Mouse (Mus musculus) lung, adult 2 months (tissue): Measurements from ENCODE around the gene Mtch1. TPM values are rescaled to one million over a fixed set of nuclear protein-coding genes. Genes with fewer than 3 reads are reported as not detected.

ENCODE experiments used
- DNase-seq: peaks from one replicate; pipeline ENCODE4 v3.0.0; 2022
- H3K4me1 ChIP-seq: fragments of 200-500 bp; 2 replicates; pipeline ENCODE4 v1.6.1; 2011; ENCODE audit warnings: low read length; ENCODE audit not compliant: control insufficient read depth, insufficient read depth
- H3K4me3 ChIP-seq: fragments of 200-500 bp; replicated peaks from 2 replicates; pipeline ENCODE3; 2011; ENCODE audit warnings: low read depth, mild to moderate bottlenecking, control low read depth, low read length; ENCODE audit errors: extremely low read depth
- CTCF ChIP-seq: fragments of 200-500 bp; IDR thresholded peaks from 2 replicates; pipeline ENCODE4 v1.5.1; 2011; ENCODE audit warnings: mild to moderate bottlenecking, low read length, control low read depth; ENCODE audit not compliant: insufficient read depth
- POLR2A ChIP-seq: fragments of 200-500 bp; IDR thresholded peaks from 2 replicates; pipeline ENCODE4 v1.6.1; 2011; ENCODE audit warnings: low read depth, mild to moderate bottlenecking, control low read depth, low read length, borderline replicate concordance; ENCODE audit errors: extremely low read depth
- WGBS: fragments of 180-500 bp; shearing (Covaris S2); methylation state at CpG from one replicate; pipeline ENCODE4 v1.1.7; 2018; 5-methylcytosine and 5-hydroxymethylcytosine counted together
- polyA plus RNA-seq: library from polyadenylated mRNA; depleted of rRNA; stranded (reverse); fragments of >200 nt; gene quantifications from 2 replicates; pipeline ENCODE4 v1.2.3, GENCODE M21; 2012

Gene Mtch1
- polyA plus RNA-seq, 1 experiment = 456 TPM

- H3K4me1 ChIP-seq = no peaks in the 10 kb centered on the region
- WGBS = 78% methylated on average over 6 of the region's 6 CpGs
- TF ChIP-seq POLR2A (no peak), CTCF (no peak)
- no peak for DNase-seq
- no peak overlapping the region for H3K4me3 ChIP-seq
These were observed 38.0 kb upstream of the Mtch1 start for GRCm38 (mm10) chr17:29385746-29386145.

GRCm38 (mm10) chr17:29384850-29385438 lies 37.2 kb upstream of the Mtch1 start:
- peak; percentile 50 for DNase-seq
- WGBS = 35% methylated on average over 5 of the region's 5 CpGs
- no peaks in the 10 kb centered on the region for H3K4me1 ChIP-seq
- TF ChIP-seq POLR2A (no peak), CTCF (no peak)
- H3K4me3 ChIP-seq = no peak overlapping the region

DNA sequence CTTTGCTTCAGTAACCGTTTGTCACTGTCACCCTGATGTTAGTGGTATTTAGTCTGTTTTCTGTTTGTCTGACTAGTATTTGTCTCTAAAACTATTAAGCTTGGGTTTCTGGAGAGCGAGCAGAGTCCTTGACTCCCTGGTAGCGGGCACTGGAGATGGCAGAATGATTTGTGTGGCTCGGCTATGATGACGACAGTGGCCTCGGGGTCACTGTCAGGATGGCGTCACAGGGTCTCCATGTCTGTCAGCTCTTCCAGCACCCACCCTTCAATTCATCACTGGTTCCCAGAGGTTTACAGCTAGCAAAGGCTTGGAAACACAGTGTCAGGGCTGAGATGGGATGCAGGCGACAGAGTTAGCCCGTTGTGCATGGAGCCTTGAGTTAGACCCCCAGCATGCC lies 36.2 kb upstream of the Mtch1 start:
- Histone ChIP-seq H3K4me3 (no peak overlapping the region), H3K4me1 (no peaks in the 10 kb centered on the region)
- 77% methylated on average over 9 of the region's 9 CpGs for WGBS
- no peak for DNase-seq
- no peak for TF ChIP-seq POLR2A
- no peak for TF ChIP-seq CTCF

- WGBS = 60% methylated on average over 11 of the region's 11 CpGs
- no peak for DNase-seq
- TF ChIP-seq POLR2A = no peak
- no peak for TF ChIP-seq CTCF
- Histone ChIP-seq H3K4me1 (no peaks in the 10 kb centered on the region), H3K4me3 (no peak overlapping the region)
These were observed 34.7 kb upstream of the Mtch1 start for GRCm38 (mm10) chr17:29382417-29382816.

GRCm38 (mm10) chr17:29381472-29381871 lies 33.7 kb upstream of the Mtch1 start:
- peak; percentile 61 for DNase-seq
- no peak overlapping the region for H3K4me3 ChIP-seq
- TF ChIP-seq POLR2A (no peak), CTCF (peak; percentile 89)
- 9% methylated on average over 7 of the region's 7 CpGs for WGBS
- no peaks in the 10 kb centered on the region for H3K4me1 ChIP-seq

DNA sequence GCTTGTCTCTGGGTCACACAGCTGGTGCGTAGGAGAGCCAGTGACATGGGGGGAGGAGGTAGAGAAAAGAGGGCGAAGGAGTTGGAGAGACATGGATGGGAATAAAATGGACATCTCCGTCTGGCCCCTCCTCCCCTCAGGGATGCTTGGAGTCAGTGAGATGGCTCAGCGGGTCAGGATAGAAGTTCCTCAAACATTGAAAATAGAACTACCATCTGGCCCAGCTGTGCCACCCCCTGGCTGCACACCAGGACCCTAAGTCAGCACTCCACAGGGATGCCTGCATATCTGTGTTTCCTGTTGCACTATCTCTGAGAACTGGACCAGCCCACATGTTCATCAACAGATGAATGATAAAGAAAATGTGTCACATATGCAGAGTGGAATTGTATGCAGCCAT lies 32.5 kb upstream of the Mtch1 start:
- no peak for DNase-seq
- Histone ChIP-seq H3K4me3 (no peak overlapping the region), H3K4me1 (no peaks in the 10 kb centered on the region)
- no peak for TF ChIP-seq CTCF
- WGBS = 75% methylated on average over 4 of the region's 4 CpGs

DNA sequence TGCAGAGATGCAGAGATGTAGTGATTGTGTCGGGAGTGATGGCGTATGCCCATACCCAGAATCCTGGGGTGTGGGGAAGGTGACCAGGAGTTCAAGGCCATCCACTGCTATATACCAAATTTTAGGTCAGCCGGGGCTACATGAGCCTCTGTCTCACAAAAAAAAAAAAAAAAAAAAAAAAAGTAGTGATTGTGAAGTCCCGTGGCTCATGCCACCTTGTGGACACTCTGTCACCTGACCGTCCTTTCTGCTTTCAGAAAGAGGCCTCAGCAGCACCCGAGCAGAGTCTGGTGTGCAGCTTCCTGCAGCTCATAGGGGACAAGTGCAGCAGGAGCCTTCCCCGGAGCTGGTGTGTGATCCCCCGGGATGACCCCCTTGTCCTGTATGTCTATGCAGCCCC lies 30.3 kb upstream of the Mtch1 start:
- TF ChIP-seq CTCF (no peak), POLR2A (no peak)
- no peaks in the 10 kb centered on the region for H3K4me1 ChIP-seq
- WGBS = 61% methylated on average over 8 of the region's 8 CpGs
- no peak for DNase-seq
- H3K4me3 ChIP-seq = no peak overlapping the region

DNA sequence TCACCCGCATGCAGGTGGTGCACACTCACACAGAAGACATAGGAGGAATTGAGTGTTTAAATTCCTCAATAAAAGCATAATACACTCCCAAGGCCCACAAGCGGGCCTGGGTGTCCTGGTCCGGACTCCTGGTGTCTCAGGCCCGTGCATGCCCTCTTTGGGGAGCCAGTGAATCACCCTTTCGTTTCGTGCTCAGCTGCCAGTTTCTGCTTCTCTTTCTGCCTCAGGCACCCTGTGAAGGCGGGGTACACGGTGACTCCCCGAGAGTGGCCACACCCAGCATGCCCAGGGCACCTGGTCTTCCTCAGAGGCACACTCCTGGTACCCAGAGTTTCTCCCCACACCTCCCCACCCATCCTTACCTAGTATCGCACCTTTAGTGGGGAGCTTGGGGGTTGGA lies 28.1 kb upstream of the Mtch1 start:
- 75% methylated on average over 10 of the region's 10 CpGs for WGBS
- no peak for DNase-seq
- TF ChIP-seq POLR2A (no peak), CTCF (no peak)
- Histone ChIP-seq H3K4me3 (no peak overlapping the region), H3K4me1 (no peaks in the 10 kb centered on the region)

DNA sequence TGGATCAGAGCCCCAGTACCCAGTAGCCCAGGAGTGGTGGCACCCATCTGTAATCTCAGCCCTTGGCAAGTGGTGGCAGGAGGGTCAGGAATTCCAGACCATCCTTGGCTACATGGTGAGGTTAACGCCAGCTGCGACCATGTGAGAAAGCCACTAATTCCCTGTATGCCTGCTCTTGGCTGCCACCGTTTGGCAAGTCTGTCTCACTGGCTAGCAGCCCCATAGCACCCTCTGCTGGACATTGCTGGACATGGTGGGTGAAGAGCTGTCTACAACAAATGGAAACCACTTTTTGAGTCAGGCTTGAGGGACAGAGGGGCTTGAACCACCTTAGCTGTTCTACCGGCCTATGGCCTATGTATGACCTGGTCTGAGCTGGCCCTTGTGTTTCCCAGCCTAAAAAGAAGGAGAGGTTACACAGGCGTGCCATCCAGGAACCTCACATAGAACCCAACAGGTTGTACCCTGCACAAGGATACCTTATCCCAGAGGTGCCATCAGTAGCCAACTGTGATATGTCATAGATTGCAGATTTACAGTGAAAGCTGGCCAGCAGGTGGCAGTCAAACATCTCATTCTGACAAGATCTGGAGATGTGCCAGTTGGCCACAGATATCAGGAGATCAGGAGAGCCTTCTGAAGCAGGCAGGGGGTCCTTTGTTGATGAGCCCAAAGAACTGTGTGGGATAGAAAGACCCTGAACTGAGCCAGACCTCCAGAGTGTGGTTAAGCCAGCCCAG lies 23.4 kb upstream of the Mtch1 start:
- WGBS = 7% methylated on average over 5 of the region's 5 CpGs
- H3K4me1 ChIP-seq = no peaks in the 10 kb centered on the region
- DNase-seq = peak; percentile 89
- TF ChIP-seq POLR2A (peak; percentile 7; the same call in 1 of the 2 replicates), CTCF (peak; percentile 100)
- H3K4me3 ChIP-seq = no peak overlapping the region

- no peak for DNase-seq
- 44% methylated on average over 7 of the region's 7 CpGs for WGBS
- no peak overlapping the region for H3K4me3 ChIP-seq
- TF ChIP-seq POLR2A = no peak
- TF ChIP-seq CTCF = no peak
- H3K4me1 ChIP-seq = no peaks in the 10 kb centered on the region
These were observed 21.0 kb upstream of the Mtch1 start for GRCm38 (mm10) chr17:29368726-29369125.
